Mouse (Mus musculus) gastrocnemius, postnatal 25 days (tissue): ENCODE measurements around the gene Tarm1. TPM values are rescaled to one million over a fixed set of nuclear protein-coding genes. Genes with fewer than 3 reads are reported as not detected.

Source experiments
- DNase-seq: peaks from one replicate; pipeline ENCODE4 v3.0.0; 2022
- total RNA-seq, 2 experiments: library from RNA; stranded (reverse); gene quantifications; 1 replicate in 1 of 2; 2 replicates in 1 of 2; pipeline ENCODE4 v1.2.3; 2021

Tarm1 gene
- total RNA-seq, 2 experiments from 2014 or later = not detected

DNA sequence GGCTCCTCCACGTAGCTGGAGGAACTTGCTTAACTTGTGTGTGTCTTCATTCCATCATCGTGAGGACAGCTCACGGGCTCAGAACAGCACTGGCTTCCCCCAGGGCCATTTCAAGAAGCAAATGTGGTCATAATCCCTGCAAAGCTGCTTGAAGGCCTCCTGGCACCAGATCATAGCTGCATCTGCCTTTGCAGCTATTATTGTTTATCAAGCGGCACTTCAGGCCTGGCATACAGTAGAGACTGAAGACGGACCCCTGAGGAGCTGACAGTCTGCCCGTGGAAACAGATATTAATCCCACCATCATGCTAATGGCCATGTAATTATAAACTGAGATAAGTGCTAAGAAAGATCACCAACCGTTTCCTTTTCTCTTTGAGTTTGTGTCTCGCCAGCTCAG is 61.9 kb downstream of the Tarm1 start:
- no peak for DNase-seq

GRCm38 (mm10) chr7:3439984-3440383 is 62.4 kb downstream of the Tarm1 start:
- DNase-seq = no peak

DNA sequence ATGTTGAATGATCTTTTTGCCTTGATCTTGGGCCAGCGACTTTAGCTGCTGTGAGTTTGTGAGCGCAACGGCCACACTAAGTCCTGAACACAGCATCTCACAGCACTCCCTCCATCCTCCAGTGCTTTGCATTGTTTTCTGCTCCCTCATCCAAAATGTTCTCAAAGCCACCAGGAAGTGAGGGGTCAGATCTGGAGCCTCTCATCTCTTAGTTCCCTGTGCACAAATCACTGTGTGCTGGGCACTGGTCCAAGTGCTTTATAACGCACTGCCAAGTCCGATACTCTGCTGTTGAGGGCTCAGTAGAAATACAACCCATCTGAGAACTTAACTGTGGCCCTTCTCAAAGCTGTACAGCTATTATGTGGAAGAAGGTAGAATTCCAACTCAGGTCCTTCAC is 64.5 kb downstream of the Tarm1 start:
- no peak for DNase-seq

Other genes with a start within 250 kb of the Tarm1 start
- 10 to 100 TPM; 31.7 to 45.4 TPM for gene Myadm, start 213.5 kb downstream of the Tarm1 start, total RNA-seq
- 1 to 10 TPM; 1.3 TPM for gene Prkcg, start 213.4 kb downstream of the Tarm1 start, total RNA-seq
- gene Cacng7, start 169.7 kb downstream of the Tarm1 start, total RNA-seq = 1 to 10 TPM; 6.7 to 7.7 TPM
- gene Cacng8, start 111.9 kb downstream of the Tarm1 start, total RNA-seq = not detected
- gene Cacng6, start 78.4 kb downstream of the Tarm1 start, total RNA-seq = 100 to 1,000 TPM in 1 of 2 experiments, 10 to 100 TPM in 1; 99.3 to 101 TPM
- gene Oscar, start 113.5 kb upstream of the Tarm1 start, total RNA-seq = under 1 TPM; 0.15 to 0.56 TPM
- 100 to 1,000 TPM; 951 to 953 TPM for gene Ndufa3, start 114.7 kb upstream of the Tarm1 start, total RNA-seq
- gene Tfpt, start 127.3 kb upstream of the Tarm1 start, total RNA-seq = 10 to 100 TPM; 12.8 to 13.6 TPM
- gene Prpf31, start 127.4 kb upstream of the Tarm1 start, total RNA-seq = 10 to 100 TPM; 21.3 to 21.8 TPM
- 10 to 100 TPM; 17.1 to 17.4 TPM for gene Cnot3, start 142.6 kb upstream of the Tarm1 start, total RNA-seq
- gene Leng1, start 163.2 kb upstream of the Tarm1 start, total RNA-seq = 1 to 10 TPM; 4.2 to 4.3 TPM
- under 1 TPM; 0.70 to 0.87 TPM for gene Tmc4, start 174.9 kb upstream of the Tarm1 start, total RNA-seq
- 10 to 100 TPM; 28.2 to 28.4 TPM for gene Tsen34, start 190.2 kb upstream of the Tarm1 start, total RNA-seq
- 10 to 100 TPM in 1 of 2 experiments, 1 to 10 TPM in 1; 8.1 to 11.2 TPM for gene Mboat7, start 190.9 kb upstream of the Tarm1 start, total RNA-seq
- gene Rps9, start 201.4 kb upstream of the Tarm1 start, total RNA-seq = 100 to 1,000 TPM; 374 to 415 TPM
- gene Pirb, start 217.8 kb upstream of the Tarm1 start, total RNA-seq = 1 to 10 TPM in 1 of 2 experiments, under 1 TPM in 1; 0.67 to 1.0 TPM